Mouse (Mus musculus) common myeloid progenitor, adult 5-6 weeks (primary cell): ENCODE measurements at regions not wholly inside any gene's neighbourhood (a gene's known extent, or its start where the extent isn't known, plus 50 kb on each side); places are given as distances from the start of the nearest gene placed in this dataset.
A peak's percentile ranks its signal among the peaks of the same experiment; 100 is the strongest.

ENCODE experiments used
- ATAC-seq: replicated peaks from 2 replicates; pipeline ENCODE4 v1.8.0; 2016; ENCODE audit warnings: low read depth, mild to moderate bottlenecking, moderate TSS enrichment, inconsistent platforms; ENCODE audit not compliant: poor library complexity, severe bottlenecking

DNA sequence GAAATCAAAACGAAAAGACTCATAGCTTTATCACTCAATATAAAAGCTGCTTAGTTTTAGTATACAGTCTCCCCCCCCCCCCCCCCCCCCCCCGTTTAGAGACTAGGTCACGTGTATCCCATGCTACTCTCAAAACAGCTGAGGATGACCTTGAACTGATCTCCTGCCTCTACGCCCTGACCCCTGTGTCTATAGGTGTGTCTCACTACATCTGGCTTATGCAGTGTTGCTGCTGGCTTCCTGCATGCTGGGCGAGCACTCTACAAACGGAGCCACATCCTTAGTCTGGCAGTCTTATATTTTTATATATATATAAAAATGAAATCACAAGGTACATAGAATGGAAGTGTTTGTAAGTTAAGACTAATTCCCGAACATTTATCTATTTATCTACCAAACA lies 79.3 kb upstream of the Lrig1 start:
- ATAC-seq, result no peak

DNA sequence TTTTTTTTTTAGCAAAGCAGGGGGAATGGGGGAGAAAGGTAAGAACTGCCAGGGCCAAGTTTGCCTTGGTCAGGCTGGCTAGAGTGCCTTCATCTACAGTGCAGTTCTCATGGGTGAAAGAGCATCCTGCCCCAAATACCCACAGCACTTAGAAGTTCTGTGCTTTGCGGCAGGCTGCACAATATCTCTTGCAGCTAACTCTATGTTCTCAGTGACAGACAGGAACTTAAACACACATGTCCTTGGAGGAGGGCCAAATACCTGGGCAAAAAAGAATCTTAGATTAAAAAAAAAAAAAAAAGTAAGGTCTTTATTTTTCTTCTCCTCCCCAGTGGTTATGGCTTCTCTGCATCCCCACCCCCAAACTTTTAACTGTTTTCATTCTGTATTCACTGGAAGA lies 78.8 kb upstream of the Lrig1 start:
- ATAC-seq, result no peak

DNA sequence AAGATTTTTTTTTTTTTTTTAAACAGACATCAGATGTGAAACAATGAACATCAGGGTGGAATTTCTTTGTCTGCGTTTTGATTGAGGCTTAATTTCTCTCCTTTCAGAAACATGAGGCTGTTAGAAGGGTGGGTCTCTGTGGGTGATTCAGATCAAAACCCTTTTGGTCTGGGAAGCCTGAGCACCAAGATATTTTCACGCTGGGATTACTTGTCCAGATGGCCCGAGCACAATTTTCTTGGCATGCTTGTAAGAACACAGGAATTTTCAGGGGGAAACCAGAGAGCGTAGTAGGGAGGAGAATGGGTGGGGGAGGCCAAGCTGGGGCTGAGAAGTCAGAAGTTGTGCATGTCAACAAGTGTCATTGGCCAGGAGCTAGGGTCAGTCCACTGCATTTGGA lies 76.6 kb upstream of the Lrig1 start:
- no peak for ATAC-seq

- ATAC-seq, result no peak
These were observed 74.9 kb upstream of the Lrig1 start for GRCm38 (mm10) chr6:94774871-94775270.

DNA sequence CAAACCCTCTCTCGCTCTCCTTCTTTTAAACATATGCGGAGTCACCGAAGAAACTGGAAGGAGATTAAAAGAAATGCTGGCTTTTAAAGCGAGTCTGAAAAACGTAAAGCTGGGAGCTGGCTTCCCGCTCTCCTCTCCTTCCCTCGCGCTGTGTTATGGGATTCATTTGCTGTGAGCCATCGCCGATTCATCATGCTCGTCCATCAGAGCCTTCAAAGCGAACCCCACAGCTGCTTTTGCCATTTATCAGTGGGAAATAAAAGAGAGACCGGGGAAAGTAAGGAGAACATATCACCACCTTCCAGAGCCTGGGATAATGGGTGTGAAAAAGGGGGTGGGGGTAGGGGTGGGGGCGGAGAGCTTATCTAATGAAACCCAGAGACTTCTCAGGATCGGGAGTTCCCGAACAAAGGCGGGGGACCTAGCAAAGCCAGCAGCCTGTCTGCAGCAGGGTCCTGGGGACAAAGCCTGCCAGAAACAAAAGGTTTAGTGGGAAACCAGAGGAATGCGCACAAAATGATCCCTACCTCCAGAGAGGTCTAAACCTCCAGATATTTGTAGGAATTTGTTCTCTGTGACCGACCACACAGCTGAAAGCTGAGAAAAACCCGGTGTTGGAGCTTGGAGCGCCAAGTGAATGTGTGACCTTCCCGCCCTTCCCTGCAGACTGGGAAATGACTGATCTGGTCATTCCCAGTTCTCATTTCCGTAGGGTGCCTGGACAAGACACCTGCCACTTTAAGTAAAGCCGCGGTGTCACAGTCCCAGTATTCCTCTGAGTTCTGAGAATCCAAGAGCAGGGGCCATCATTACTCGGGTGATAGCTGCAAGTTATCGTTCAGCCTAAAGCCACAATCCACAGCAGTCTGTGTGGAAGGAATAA lies 73.9 kb upstream of the Lrig1 start:
- ATAC-seq, result no peak

DNA sequence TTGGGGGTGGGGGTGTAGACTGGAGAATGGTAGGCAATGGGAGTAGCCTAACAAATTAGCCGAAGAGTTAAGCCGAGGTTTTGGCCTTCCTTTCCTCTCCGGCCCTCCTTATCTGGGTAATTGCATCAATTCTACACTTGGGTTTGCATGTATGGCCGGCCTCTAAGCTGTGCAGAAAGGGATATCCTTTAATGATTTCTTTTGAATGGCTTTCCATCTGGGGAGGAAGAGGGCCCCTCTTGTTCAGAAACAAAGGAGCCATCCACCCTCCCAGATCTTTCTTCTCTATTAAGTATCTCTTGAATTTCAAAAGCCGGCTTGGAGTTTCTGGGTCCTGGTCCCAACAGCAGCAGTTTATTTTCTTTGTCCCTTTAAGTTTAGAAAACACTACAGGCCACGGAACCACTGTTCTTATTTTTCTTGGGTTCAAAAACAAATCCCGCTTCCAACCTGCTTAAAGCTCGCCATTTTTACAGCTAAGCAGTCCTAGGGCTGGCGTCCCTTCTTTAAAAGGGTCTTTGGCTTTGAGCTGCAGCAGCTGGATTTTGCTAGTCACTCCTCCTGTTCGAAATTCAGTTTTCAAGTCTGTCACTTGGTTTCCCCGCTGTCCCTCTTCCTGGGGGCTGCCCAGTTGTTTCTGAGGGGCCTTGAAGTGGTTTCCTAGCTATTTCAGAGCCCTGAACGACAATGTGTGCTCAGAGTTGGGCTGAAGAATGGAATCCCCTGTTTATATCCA lies 73.1 kb upstream of the Lrig1 start:
- ATAC-seq, result no peak

DNA sequence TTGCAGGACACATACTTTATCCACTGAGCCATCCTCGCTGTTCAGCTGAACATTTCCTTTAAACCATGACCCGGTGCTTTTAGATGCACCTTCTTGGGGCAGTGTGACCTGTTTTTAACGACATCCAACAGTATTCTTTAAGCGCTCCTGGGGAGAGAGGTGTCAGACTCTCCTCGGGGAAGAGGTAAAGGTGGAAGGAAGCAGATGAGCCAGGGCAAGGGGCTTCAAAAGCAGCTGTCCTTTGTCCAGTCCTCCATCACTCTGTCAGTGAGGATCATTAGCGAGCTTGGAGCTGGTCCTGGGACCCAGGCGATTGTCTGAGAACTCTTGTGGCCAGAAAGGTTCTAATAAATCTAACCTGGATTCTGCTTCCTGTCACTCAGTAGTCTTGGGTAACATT lies 72.4 kb upstream of the Lrig1 start:
- ATAC-seq, result peak; percentile 37; the same call in 1 of the 2 replicates

GRCm38 (mm10) chr6:94768230-94768629 lies 68.3 kb upstream of the Lrig1 start:
- no peak for ATAC-seq

- no peak for ATAC-seq
These were observed 65.8 kb upstream of the Lrig1 start for GRCm38 (mm10) chr6:94765724-94766123.

- ATAC-seq, result no peak
These were observed 61.4 kb upstream of the Lrig1 start for GRCm38 (mm10) chr6:94761341-94761740.

DNA sequence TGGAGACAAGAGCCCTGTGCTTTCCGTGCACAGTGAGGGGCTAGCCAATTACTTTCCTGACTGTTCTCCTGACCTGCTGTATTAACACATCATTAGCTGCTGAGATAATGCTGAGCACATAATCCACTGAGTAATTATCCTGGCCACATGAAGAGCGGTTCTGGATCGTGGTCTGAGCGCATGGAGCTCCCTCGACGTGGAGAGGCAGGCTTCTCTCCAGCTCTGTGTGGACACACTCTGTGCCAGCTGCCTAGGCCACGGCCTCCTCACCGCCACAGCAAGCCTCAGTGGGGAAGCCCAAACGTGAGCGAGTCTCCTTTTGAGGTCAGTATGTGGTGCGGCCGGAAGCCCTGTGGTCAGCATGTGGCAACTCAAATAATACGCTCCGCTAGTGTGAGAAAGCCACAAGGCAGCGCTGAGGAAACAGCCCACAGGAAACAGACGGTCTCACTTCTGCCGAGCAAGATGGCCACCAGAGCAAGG lies 60.7 kb upstream of the Lrig1 start:
- ATAC-seq, result peak; percentile 95

DNA sequence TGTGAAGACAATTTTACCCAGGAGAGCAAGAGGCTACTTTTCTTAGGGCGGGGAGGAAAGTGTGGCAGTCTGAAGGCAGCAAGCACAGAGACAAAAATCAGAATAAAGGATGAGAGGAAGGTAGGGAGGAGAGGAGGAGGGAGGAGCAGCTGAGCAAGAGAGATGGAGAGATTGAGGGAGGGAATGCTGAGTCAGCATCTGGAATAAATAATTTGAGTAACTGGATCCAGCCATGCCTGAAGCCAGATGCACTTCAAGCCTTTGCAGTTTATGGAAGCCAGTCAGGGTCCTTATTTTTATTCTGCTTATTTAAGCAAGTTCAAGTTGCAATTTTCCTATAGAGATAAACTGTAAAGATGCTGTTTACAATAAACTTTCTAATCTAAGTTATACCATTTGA lies 59.7 kb upstream of the Lrig1 start:
- ATAC-seq, result no peak

DNA sequence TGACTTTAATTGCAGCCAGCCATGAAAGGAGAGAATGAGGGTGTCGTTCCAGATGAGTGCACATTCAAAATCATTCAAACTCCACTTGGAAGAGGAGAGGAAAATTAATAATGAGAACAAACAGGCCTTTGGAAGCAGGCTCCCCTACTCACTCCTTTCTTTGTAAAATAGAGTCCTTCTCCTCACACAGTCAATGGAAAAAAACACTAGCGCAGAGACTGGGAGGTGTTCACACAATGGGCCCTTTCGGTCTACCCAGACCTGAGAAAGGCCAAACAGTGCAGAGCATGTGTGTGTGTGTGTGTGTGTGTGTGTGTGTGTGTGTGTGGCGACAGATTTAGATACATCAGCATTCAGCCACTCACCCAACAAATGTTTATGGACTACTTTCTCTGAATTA lies 56.0 kb upstream of the Lrig1 start:
- ATAC-seq, result no peak

- ATAC-seq, result no peak
These were observed 55.4 kb upstream of the Lrig1 start for GRCm38 (mm10) chr6:94755297-94755831.

DNA sequence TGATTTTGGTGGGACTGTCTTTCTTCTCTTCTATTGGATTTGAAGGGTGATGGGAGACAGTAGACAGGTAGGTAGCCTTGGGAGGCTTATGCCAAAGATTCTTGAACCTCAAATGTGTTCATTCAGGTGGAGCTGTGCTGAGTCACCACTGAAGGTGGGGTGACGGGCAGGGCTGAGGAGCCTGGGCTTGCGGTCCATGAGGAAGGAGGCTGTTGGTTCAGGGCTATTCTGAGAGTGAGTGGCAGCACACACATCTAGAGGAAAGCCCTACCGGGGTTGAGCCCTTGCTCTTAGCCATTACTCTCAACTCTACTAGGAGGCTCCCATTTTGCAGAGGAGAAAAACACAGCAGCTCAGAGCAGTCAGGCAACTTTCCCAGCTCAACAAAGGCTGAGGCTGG lies 54.6 kb upstream of the Lrig1 start:
- no peak for ATAC-seq

GRCm38 (mm10) chr6:94751101-94751440 lies 51.1 kb upstream of the Lrig1 start:
- no peak; the same call in 1 of the 2 replicates for ATAC-seq

- no peak for ATAC-seq
These were observed 50.5 kb upstream of the Lrig1 start for GRCm38 (mm10) chr6:94750228-94751100.
